Mouse (Mus musculus) limb, embryonic 15.5 days (tissue): Measurements from ENCODE around the gene Gns. TPM values are rescaled to one million over a fixed set of nuclear protein-coding genes. Genes with fewer than 3 reads are reported as not detected.

Experiments used
- ATAC-seq: fragments of 200-750 bp; cut with Nextera tagmentation; 2 replicates; pipeline ENCODE4 v1.8.0; 2017; ENCODE audit warnings: low read depth, moderate TSS enrichment; ENCODE audit not compliant: insufficient number of reproducible peaks, low FRiP score, low TSS enrichment
- H3K27ac ChIP-seq: fragments of 300-500 bp; sonication (generic); 2 replicates; pipeline ENCODE4 v1.5.1; 2015; ENCODE audit warnings: moderate library complexity, mild to moderate bottlenecking, inconsistent platforms
- H3K27me3 ChIP-seq: fragments of 300-500 bp; sonication (generic); 2 replicates; pipeline ENCODE4 v1.6.1; 2015; ENCODE audit warnings: inconsistent platforms
- H3K36me3 ChIP-seq: fragments of 300-500 bp; sonication (generic); 2 replicates; pipeline ENCODE4 v1.6.1; 2015; ENCODE audit warnings: inconsistent platforms
- H3K4me1 ChIP-seq: fragments of 300-500 bp; sonication (generic); 2 replicates; pipeline ENCODE4 v1.6.1; 2015; ENCODE audit warnings: inconsistent platforms
- H3K4me2 ChIP-seq: fragments of 300-500 bp; sonication (generic); 2 replicates; pipeline ENCODE4 v1.6.1; 2015; ENCODE audit warnings: mild to moderate bottlenecking, inconsistent platforms
- H3K4me3 ChIP-seq: fragments of 300-500 bp; sonication (generic); 2 replicates; pipeline ENCODE4 v1.5.1; 2015; ENCODE audit warnings: mild to moderate bottlenecking, inconsistent platforms
- H3K9ac ChIP-seq: fragments of 300-500 bp; sonication (generic); 2 replicates; pipeline ENCODE4 v1.6.1; 2015; ENCODE audit warnings: inconsistent platforms
- H3K9me3 ChIP-seq: fragments of 300-500 bp; sonication (generic); 2 replicates; pipeline ENCODE4 v1.6.1; 2016; ENCODE audit warnings: inconsistent platforms
- WGBS: fragments of 180-500 bp; shearing (Covaris S2); methylation state at CpG from one replicate; pipeline ENCODE4 v1.1.7; 2015; 5-methylcytosine and 5-hydroxymethylcytosine counted together
- polyA plus RNA-seq: library from polyadenylated mRNA; unstranded; fragments of >200 nt; fragmentation: Nextera tagmentation; extraction: Ambion mirVana; gene quantifications from 2 replicates; pipeline ENCODE4 v1.2.1, GENCODE M21; 2015

Gene Gns
- polyA plus RNA-seq, 1 experiment from 2014 or later = 47.6 TPM

- H3K27ac ChIP-seq = peak overlapping the region; percentile 79
- H3K27me3 ChIP-seq = no peaks in the 10 kb centered on the region
- no peak for ATAC-seq
- H3K9ac ChIP-seq = no peak overlapping the region
- no peaks in the 10 kb centered on the region for H3K36me3 ChIP-seq
- no peak overlapping the region for H3K4me3 ChIP-seq
- no peaks in the 10 kb centered on the region for H3K9me3 ChIP-seq
- no peak overlapping the region for H3K4me2 ChIP-seq
- 13% methylated on average over 8 of the region's 8 CpGs for WGBS
- H3K4me1 ChIP-seq = peaks cover 52% of the 10 kb centered on the region
These were observed 71.4 kb downstream of the Gns start for GRCm38 (mm10) chr10:121436258-121436645.

GRCm38 (mm10) chr10:121436693-121437092, 71.8 kb downstream of the Gns start:
- no peaks in the 10 kb centered on the region for H3K27me3 ChIP-seq
- H3K4me2 ChIP-seq = 0 out of 2 replicates have a peak overlapping the region, but pooled peaks have one; percentile 10
- H3K36me3 ChIP-seq = no peaks in the 10 kb centered on the region
- H3K4me1 ChIP-seq = peaks cover 47% of the 10 kb centered on the region
- no peaks in the 10 kb centered on the region for H3K9me3 ChIP-seq
- WGBS = 14% methylated on average over 4 of the region's 4 CpGs
- H3K4me3 ChIP-seq = no peak overlapping the region
- peak overlapping the region; percentile 79 for H3K27ac ChIP-seq
- ATAC-seq = no peak
- H3K9ac ChIP-seq = no peak overlapping the region

- no peaks in the 10 kb centered on the region for H3K9me3 ChIP-seq
- 0 out of 2 replicates have a peak overlapping the region, but pooled peaks have one; percentile 11 for H3K27ac ChIP-seq
These were observed 73.2 kb downstream of the Gns start for GRCm38 (mm10) chr10:121438109-121438508.

GRCm38 (mm10) chr10:121439310-121439731, 74.4 kb downstream of the Gns start:
- H3K4me3 ChIP-seq = no peak overlapping the region
- H3K27ac ChIP-seq = no peak overlapping the region
- H3K36me3 ChIP-seq = no peaks in the 10 kb centered on the region
- no peak overlapping the region for H3K4me2 ChIP-seq
- no peaks in the 10 kb centered on the region for H3K9me3 ChIP-seq
- ATAC-seq = no peak
- peaks cover 33% of the 10 kb centered on the region for H3K4me1 ChIP-seq
- H3K9ac ChIP-seq = no peak overlapping the region
- 84% methylated on average over 12 of the region's 12 CpGs for WGBS
- no peaks in the 10 kb centered on the region for H3K27me3 ChIP-seq

More at GRCm38 (mm10) chr10:121438109-121438508, 73.2 kb downstream of the Gns start:
- WGBS = 68% methylated on average over 7 of the region's 8 CpGs
- H3K4me1 ChIP-seq = peaks cover 33% of the 10 kb centered on the region
- H3K9ac ChIP-seq = no peak overlapping the region
- H3K4me2 ChIP-seq = no peak overlapping the region
- ATAC-seq = no peak
- H3K4me3 ChIP-seq = no peak overlapping the region
- H3K36me3 ChIP-seq = no peaks in the 10 kb centered on the region
- no peaks in the 10 kb centered on the region for H3K27me3 ChIP-seq

GRCm38 (mm10) chr10:121443791-121444190, 78.9 kb downstream of the Gns start:
- 85% methylated on average over 9 of the region's 9 CpGs for WGBS
- H3K27me3 ChIP-seq = no peaks in the 10 kb centered on the region
- no peak overlapping the region for H3K9ac ChIP-seq
- no peak overlapping the region for H3K4me2 ChIP-seq
- no peak overlapping the region for H3K27ac ChIP-seq
- H3K9me3 ChIP-seq = no peaks in the 10 kb centered on the region
- H3K4me1 ChIP-seq = peaks cover 20% of the 10 kb centered on the region; the same call in 1 of the 2 replicates
- no peak for ATAC-seq
- H3K4me3 ChIP-seq = no peak overlapping the region
- H3K36me3 ChIP-seq = no peaks in the 10 kb centered on the region

GRCm38 (mm10) chr10:121444198-121444597, 79.3 kb downstream of the Gns start:
- Histone ChIP-seq H3K27ac (no peak overlapping the region), H3K36me3 (no peaks in the 10 kb centered on the region), H3K9me3 (no peaks in the 10 kb centered on the region), H3K4me2 (no peak overlapping the region), H3K4me3 (no peak overlapping the region), H3K9ac (no peak overlapping the region), H3K27me3 (no peaks in the 10 kb centered on the region), H3K4me1 (peaks cover 20% of the 10 kb centered on the region; the same call in 1 of the 2 replicates)
- WGBS = 86% methylated on average over 7 of the region's 7 CpGs
- no peak for ATAC-seq

GRCm38 (mm10) chr10:121445808-121446207, 80.9 kb downstream of the Gns start:
- no peak for ATAC-seq
- no peaks in the 10 kb centered on the region for H3K9me3 ChIP-seq
- 85% methylated on average over 8 of the region's 8 CpGs for WGBS
- no peaks in the 10 kb centered on the region for H3K27me3 ChIP-seq
- peaks cover 15% of the 10 kb centered on the region; the same call in 1 of the 2 replicates for H3K4me1 ChIP-seq
- H3K36me3 ChIP-seq = no peaks in the 10 kb centered on the region
- no peak overlapping the region for H3K9ac ChIP-seq
- no peak overlapping the region for H3K4me2 ChIP-seq
- H3K27ac ChIP-seq = no peak overlapping the region
- H3K4me3 ChIP-seq = no peak overlapping the region

Other genes starting within 250 kb of the Gns start
- gene Tbc1d30, start 13.8 kb upstream of the Gns start, polyA plus RNA-seq = 1.1 TPM in 2 replicates
- gene Rassf3, start 111.3 kb downstream of the Gns start, polyA plus RNA-seq = 17.3 and 17.8 TPM in 2 replicates
- 31.1 and 32.5 TPM in 2 replicates for gene Tbk1, start 221.7 kb downstream of the Gns start, polyA plus RNA-seq